Mouse (Mus musculus) liver, adult 2 months (tissue): ENCODE measurements around the gene Cbx3. TPM values are rescaled to one million over a fixed set of nuclear protein-coding genes. Genes with fewer than 3 reads are reported as not detected.
"Not testable (repeated sequence)": the region's sequence is repeated elsewhere in the genome, so short reads cannot be mapped to it uniquely, and the experiment has no call there.

Experiments
- DNase-seq: peaks from one replicate; pipeline ENCODE4 v3.0.0-alpha.2; 2011; ENCODE audit warnings: low read depth, low spot score; ENCODE audit errors: extremely low read depth
- H3K27ac ChIP-seq: fragments of 200-500 bp; replicated peaks from 2 replicates; pipeline ENCODE4 v1.5.1; 2012; ENCODE audit warnings: low read depth, mild to moderate bottlenecking, control low read depth, inconsistent platforms, low read length; ENCODE audit not compliant: insufficient read depth
- H3K27me3 ChIP-seq: fragments of 200-500 bp; 2 replicates; pipeline ENCODE4 v1.6.1; 2012; ENCODE audit warnings: mild to moderate bottlenecking, moderate library complexity, low read length, inconsistent platforms; ENCODE audit not compliant: control insufficient read depth, insufficient read depth
- H3K36me3 ChIP-seq: fragments of 200-500 bp; 2 replicates; pipeline ENCODE4 v1.6.1; 2012; ENCODE audit warnings: low read length, inconsistent platforms; ENCODE audit not compliant: control insufficient read depth, insufficient read depth
- H3K4me1 ChIP-seq: fragments of 200-500 bp; 2 replicates; pipeline ENCODE4 v1.6.1; 2011; ENCODE audit warnings: low read length; ENCODE audit not compliant: control insufficient read depth, insufficient read depth
- H3K4me3 ChIP-seq: fragments of 200-500 bp; 2 replicates; pipeline ENCODE4 v1.5.1; 2011; ENCODE audit warnings: low read depth, mild to moderate bottlenecking, control low read depth, low read length, moderate library complexity; ENCODE audit not compliant: insufficient read depth
- H3K79me2 ChIP-seq: fragments of 200-500 bp; 2 replicates; pipeline ENCODE4 v1.6.1; 2012; ENCODE audit warnings: inconsistent platforms, mild to moderate bottlenecking, low read length, moderate library complexity; ENCODE audit not compliant: control insufficient read depth, insufficient read depth
- H3K9ac ChIP-seq: fragments of 200-500 bp; 2 replicates; pipeline ENCODE4 v1.6.1; 2012; ENCODE audit warnings: low read depth, mild to moderate bottlenecking, control low read depth, inconsistent platforms, low read length
- CTCF ChIP-seq: fragments of 200-500 bp; IDR thresholded peaks from 2 replicates; pipeline ENCODE4 v1.5.1; 2011; ENCODE audit warnings: low read depth, low read length, control low read depth
- POLR2A ChIP-seq: fragments of 200-500 bp; IDR thresholded peaks from 2 replicates; pipeline ENCODE4 v1.6.1; 2011; ENCODE audit warnings: low read length, control low read depth; ENCODE audit not compliant: insufficient read depth; ENCODE audit errors: extremely low read depth
- WGBS: fragments of 180-500 bp; shearing (Covaris S2); methylation state at CpG from one replicate; pipeline ENCODE4 v1.1.7; 2018; 5-methylcytosine and 5-hydroxymethylcytosine counted together
- polyA plus RNA-seq: library from polyadenylated mRNA; depleted of rRNA; stranded (reverse); fragments of >200 nt; gene quantifications from 2 replicates; pipeline ENCODE4 v1.2.3, GENCODE M21; 2012
- total RNA-seq: library from RNA; depleted of rRNA; stranded (reverse); fragments of >200 nt; gene quantifications from 2 replicates; pipeline ENCODE4 v1.2.3, GENCODE M21; 2014

The Cbx3 gene
- total and polyA plus RNA-seq, 2 experiments, result 3.7 to 42.0 TPM

- Histone ChIP-seq H3K27me3 (no peaks in the 10 kb centered on the region), H3K9ac (no peak overlapping the region), H3K36me3 (peaks cover 55% of the 10 kb centered on the region), H3K27ac (no peak overlapping the region), H3K4me3 (no peak overlapping the region), H3K79me2 (no peaks in the 10 kb centered on the region), H3K4me1 (no peaks in the 10 kb centered on the region)
- WGBS, result 92% methylated on average over 4 of the region's 4 CpGs
- no peak for TF ChIP-seq CTCF
- no peak for TF ChIP-seq POLR2A
- DNase-seq, result no peak
Observed at GRCm38 (mm10) chr6:51479136-51479731, 9.1 kb downstream of the Cbx3 start.

DNA sequence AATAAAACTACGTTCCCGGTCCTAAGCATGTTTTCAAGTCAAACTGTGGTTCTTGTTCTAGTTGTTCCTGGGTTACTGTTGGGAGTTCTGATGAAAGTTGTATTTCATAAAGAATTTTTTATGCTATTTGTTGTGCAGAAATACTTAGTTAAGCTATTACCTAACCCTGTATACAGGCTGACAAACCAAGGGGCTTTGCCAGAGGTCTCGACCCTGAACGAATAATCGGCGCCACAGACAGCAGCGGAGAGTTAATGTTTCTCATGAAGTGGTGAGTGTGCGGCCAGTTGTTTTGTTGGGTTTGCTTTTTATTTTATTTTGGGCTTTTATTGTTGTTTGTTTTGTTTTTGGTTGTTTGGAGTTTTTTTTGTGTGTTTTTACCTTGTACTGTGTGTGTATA, 11.4 kb downstream of the Cbx3 start:
- peak; percentile 57 for DNase-seq
- no peak overlapping the region for H3K4me3 ChIP-seq
- H3K27ac ChIP-seq, result no peak overlapping the region
- TF ChIP-seq CTCF (no peak), POLR2A (no peak)
- H3K9ac ChIP-seq, result no peak overlapping the region
- no peaks in the 10 kb centered on the region for H3K27me3 ChIP-seq
- no peaks in the 10 kb centered on the region for H3K79me2 ChIP-seq
- H3K36me3 ChIP-seq, result peaks cover 44% of the 10 kb centered on the region
- no peaks in the 10 kb centered on the region for H3K4me1 ChIP-seq
- WGBS, result 54% methylated on average over 8 of the region's 8 CpGs

DNA sequence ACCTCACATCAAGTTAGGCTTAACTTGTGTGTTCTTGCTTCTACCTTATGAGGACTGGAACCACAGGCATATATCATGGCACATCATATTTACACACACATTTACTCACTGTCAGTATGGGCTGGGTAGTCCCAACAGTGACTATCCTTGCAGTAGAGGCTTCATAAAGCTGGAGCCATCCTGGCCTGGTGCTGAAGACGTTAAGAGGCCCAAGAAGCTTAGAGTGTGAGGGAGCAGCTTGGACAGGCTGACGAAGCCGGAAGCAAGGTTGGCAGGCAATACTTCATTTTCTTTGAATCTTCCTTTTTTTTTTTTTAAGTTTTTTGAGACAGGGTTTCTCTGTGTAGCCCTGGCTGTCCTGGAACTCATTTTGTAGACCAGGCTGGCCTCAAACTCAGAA, 13.7 kb downstream of the Cbx3 start:
- H3K79me2 ChIP-seq, result no peaks in the 10 kb centered on the region
- 95% methylated on average over 3 of the region's 3 CpGs for WGBS
- no peaks in the 10 kb centered on the region for H3K27me3 ChIP-seq
- H3K4me1 ChIP-seq, result no peaks in the 10 kb centered on the region
- no peak overlapping the region for H3K4me3 ChIP-seq
- H3K9ac ChIP-seq, result no peak overlapping the region
- TF ChIP-seq POLR2A (no peak), CTCF (no peak)
- no peak overlapping the region for H3K27ac ChIP-seq
- DNase-seq, result no peak
- peaks cover 33% of the 10 kb centered on the region for H3K36me3 ChIP-seq

DNA sequence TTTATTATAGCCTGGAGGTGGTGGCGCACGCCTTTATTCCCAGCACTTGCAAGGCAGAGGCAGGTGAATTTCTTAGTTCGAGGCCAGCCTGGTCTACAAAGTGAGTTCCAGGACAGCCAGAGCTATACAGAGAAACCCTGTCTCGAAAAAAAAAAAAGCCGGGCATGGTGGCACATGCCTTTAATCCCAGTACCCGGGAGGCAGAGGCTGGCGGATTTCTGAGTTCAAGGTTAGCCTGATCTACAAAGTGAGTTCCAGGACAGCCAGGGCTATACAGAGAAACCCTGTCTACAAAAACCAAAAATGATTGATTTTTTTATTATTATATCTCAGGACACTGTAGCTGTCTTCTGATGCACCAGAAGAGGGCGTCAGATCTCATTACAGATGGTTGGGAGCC, 14.4 kb downstream of the Cbx3 start:
- not testable (repeated sequence) for H3K4me1 ChIP-seq, H3K27ac ChIP-seq, H3K79me2 ChIP-seq, H3K4me3 ChIP-seq, H3K27me3 ChIP-seq, H3K9ac ChIP-seq, DNase-seq
- whole genome bisulfite sequencing, result 93% methylated on average over 8 of the region's 8 CpGs
- H3K36me3 ChIP-seq, result peaks cover 26% of the 10 kb centered on the region

GRCm38 (mm10) chr6:51485646-51486045, 15.5 kb downstream of the Cbx3 start:
- no peak for TF ChIP-seq POLR2A
- no peak for TF ChIP-seq CTCF
- Histone ChIP-seq H3K36me3 (peaks cover 16% of the 10 kb centered on the region), H3K4me3 (no peak overlapping the region), H3K4me1 (no peaks in the 10 kb centered on the region), H3K9ac (no peak overlapping the region), H3K27me3 (no peaks in the 10 kb centered on the region), H3K27ac (no peak overlapping the region), H3K79me2 (no peaks in the 10 kb centered on the region)
- DNase-seq, result no peak
- 76% methylated on average over 2 of the region's 2 CpGs for WGBS

DNA sequence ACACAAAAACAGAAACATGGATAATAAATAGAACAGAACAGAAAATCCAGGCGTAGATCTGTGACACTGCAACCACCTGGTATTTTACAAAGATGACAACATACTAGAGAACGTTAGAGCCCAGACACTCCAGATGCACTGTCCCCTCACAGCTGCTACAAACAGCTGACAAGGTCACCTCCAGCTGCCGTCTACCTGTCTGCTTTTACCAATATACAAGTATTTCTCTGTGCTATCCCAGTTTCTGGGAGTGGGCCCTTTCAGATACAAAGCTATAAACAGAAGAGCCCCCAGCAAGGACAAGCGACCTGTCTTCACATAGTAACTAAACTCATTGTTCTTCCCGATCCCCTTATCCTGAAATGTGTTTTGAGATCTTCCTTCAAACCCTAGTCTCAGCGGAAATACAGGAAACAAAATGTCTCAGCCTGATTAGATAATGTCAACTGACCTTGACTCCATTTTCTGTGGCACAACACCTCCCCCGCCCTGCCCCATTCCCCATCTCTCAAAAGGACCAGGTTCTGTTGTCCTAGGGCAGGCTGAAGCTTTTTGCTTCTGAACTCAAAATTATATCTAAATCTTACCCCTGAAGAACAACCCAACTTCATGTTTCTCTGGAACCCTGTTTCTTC, 16.0 kb downstream of the Cbx3 start:
- H3K27ac ChIP-seq, result no peak overlapping the region
- no peak for TF ChIP-seq POLR2A
- TF ChIP-seq CTCF, result no peak
- WGBS, result 62% methylated on average over 7 of the region's 7 CpGs
- H3K4me1 ChIP-seq, result no peaks in the 10 kb centered on the region
- DNase-seq, result no peak
- H3K9ac ChIP-seq, result no peak overlapping the region
- no peaks in the 10 kb centered on the region for H3K79me2 ChIP-seq
- no peak overlapping the region for H3K4me3 ChIP-seq
- peaks cover 12% of the 10 kb centered on the region for H3K36me3 ChIP-seq
- H3K27me3 ChIP-seq, result no peaks in the 10 kb centered on the region
